Mouse (Mus musculus): ENCODE measurements around the gene Elmo1. TPM values are rescaled to one million over a fixed set of nuclear protein-coding genes. Genes with fewer than 3 reads are reported as not detected.

Elmo1 gene
- polyA plus RNA-seq, 1 experiment from 2014 or later, result 21.4 TPM

DNA sequence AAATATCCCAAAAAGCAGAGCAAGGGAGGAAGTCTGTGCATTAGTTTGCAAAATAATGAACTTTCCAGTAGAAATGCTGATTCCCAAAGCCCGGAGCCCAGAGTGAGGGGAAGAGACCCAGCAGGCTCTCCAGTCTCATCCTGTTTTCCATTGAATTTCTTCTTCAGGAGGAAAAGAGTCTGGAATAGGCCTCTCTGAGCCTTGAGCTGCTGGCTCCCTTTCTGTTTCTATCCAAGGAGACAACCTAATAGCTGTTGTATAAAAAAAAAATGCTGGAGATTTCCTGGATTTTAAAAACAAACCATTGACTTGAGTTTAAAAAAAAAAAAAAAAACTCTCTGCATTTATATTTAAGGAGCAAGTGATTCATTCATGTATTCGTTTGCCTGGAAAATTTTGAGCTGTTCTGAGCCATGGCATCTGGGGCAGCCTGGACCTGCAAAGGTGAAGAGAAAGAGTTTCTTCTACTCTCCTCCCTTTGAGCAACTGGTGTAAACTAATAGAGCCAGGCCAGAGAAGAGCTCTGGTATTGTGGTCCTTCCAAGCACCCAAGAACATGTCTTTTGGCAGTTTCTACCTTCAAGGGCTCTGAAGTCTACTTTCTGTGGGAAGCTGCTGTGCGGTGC is 84.4 kb downstream of the Elmo1 start:
- Histone ChIP-seq H3K27ac (replicated peaks; ENCODE audit: low read depth, low read length) (peak overlapping the region; percentile 61), H3K4me1 (ENCODE audit: control insufficient read depth, insufficient read depth, low read length) (peaks cover 8% of the 10 kb centered on the region; the same call in 1 of the 2 replicates), H3K4me3 (ENCODE audit: low read depth, low read length) (no peak overlapping the region), H3K4me2 (ENCODE audit: low read depth, low read length) (no peak overlapping the region), H3K27me3 (replicated peaks; ENCODE audit: control insufficient read depth, insufficient read depth, low read length) (no peaks in the 10 kb centered on the region), H3K36me3 (ENCODE audit: control insufficient read depth, insufficient read depth, low read length) (no peaks in the 10 kb centered on the region), H3K9ac (ENCODE audit: low read depth, low read length) (no peak overlapping the region), H3K9me3 (ENCODE audit: control insufficient read depth, low read length) (no peaks in the 10 kb centered on the region)
- no peak for DNase-seq (ENCODE audit: low spot score)
- no peak for ATAC-seq (ENCODE audit: low read depth)
- WGBS, result 50% methylated on average over 3 of the region's 3 CpGs

- DNase-seq (ENCODE audit: low spot score), result no peak
- Histone ChIP-seq H3K36me3 (ENCODE audit: control insufficient read depth, insufficient read depth, low read length) (no peaks in the 10 kb centered on the region), H3K9ac (ENCODE audit: low read depth, low read length) (no peak overlapping the region), H3K27me3 (replicated peaks; ENCODE audit: control insufficient read depth, insufficient read depth, low read length) (no peaks in the 10 kb centered on the region), H3K4me2 (ENCODE audit: low read depth, low read length) (no peak overlapping the region), H3K27ac (replicated peaks; ENCODE audit: low read depth, low read length) (no peak overlapping the region), H3K4me1 (ENCODE audit: control insufficient read depth, insufficient read depth, low read length) (peaks cover 21% of the 10 kb centered on the region), H3K4me3 (ENCODE audit: low read depth, low read length) (no peak overlapping the region), H3K9me3 (ENCODE audit: control insufficient read depth, low read length) (no peaks in the 10 kb centered on the region)
- no peak for ATAC-seq (ENCODE audit: low read depth)
- WGBS, result 88% methylated on average over 5 of the region's 5 CpGs
These were observed 90.3 kb downstream of the Elmo1 start for GRCm38 (mm10) chr13:20180738-20181137.

DNA sequence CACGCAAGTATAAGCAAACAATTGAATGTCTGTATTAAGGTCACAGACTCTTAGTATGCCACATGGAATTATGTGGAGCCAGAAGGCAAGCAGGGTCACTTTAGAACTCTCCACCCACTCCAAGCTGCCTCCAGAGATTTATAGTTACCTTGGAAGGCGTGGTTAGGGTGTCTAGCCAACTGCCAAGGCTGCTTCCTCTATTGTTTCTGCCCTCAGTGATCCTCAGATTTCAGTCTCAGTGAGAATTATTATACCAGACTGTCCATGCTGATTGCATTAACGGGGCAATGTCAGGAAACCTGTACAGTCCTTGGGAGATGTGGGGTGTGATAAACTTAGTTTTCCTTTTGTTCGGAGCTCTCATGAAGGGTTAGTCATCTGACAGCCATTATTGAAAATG is 90.9 kb downstream of the Elmo1 start:
- 66% methylated on average over 4 of the region's 4 CpGs for WGBS

GRCm38 (mm10) chr13:20182239-20182825 is 91.9 kb downstream of the Elmo1 start:
- Histone ChIP-seq H3K27ac (replicated peaks; ENCODE audit: low read depth, low read length) (peak overlapping the region; percentile 70), H3K4me1 (ENCODE audit: control insufficient read depth, insufficient read depth, low read length) (peaks cover 21% of the 10 kb centered on the region), H3K4me3 (ENCODE audit: low read depth, low read length) (no peak overlapping the region), H3K4me2 (ENCODE audit: low read depth, low read length) (no peak overlapping the region), H3K9ac (ENCODE audit: low read depth, low read length) (no peak overlapping the region), H3K9me3 (ENCODE audit: control insufficient read depth, low read length) (no peaks in the 10 kb centered on the region), H3K36me3 (ENCODE audit: control insufficient read depth, insufficient read depth, low read length) (no peaks in the 10 kb centered on the region), H3K27me3 (replicated peaks; ENCODE audit: control insufficient read depth, insufficient read depth, low read length) (no peaks in the 10 kb centered on the region)
- ATAC-seq (ENCODE audit: low read depth) (peak; percentile 85), DNase-seq (ENCODE audit: low spot score) (peak; percentile 81)
- 56% methylated on average over 6 of the region's 6 CpGs for WGBS

More for the DNA sequence above, 90.9 kb downstream of the Elmo1 start:
- Histone ChIP-seq H3K9me3 (ENCODE audit: control insufficient read depth, low read length) (no peaks in the 10 kb centered on the region), H3K4me3 (ENCODE audit: low read depth, low read length) (no peak overlapping the region), H3K27ac (replicated peaks; ENCODE audit: low read depth, low read length) (no peak overlapping the region; the same call in 1 of the 2 replicates), H3K27me3 (replicated peaks; ENCODE audit: control insufficient read depth, insufficient read depth, low read length) (no peaks in the 10 kb centered on the region), H3K4me1 (ENCODE audit: control insufficient read depth, insufficient read depth, low read length) (peaks cover 21% of the 10 kb centered on the region), H3K4me2 (ENCODE audit: low read depth, low read length) (no peak overlapping the region), H3K36me3 (ENCODE audit: control insufficient read depth, insufficient read depth, low read length) (no peaks in the 10 kb centered on the region), H3K9ac (ENCODE audit: low read depth, low read length) (no peak overlapping the region)
- ATAC-seq (ENCODE audit: low read depth) (peak; percentile 14; the same call in 1 of the 2 replicates), DNase-seq (ENCODE audit: low spot score) (no peak)

GRCm38 (mm10) chr13:20183512-20184238 is 93.3 kb downstream of the Elmo1 start:
- peak; percentile 48; the same call in 1 of the 2 replicates for ATAC-seq (ENCODE audit: low read depth)
- peaks cover 21% of the 10 kb centered on the region for H3K4me1 ChIP-seq (ENCODE audit: control insufficient read depth, insufficient read depth, low read length)
- WGBS, result 11% methylated on average over 9 of the region's 9 CpGs
- H3K4me2 ChIP-seq (ENCODE audit: low read depth, low read length), result no peak overlapping the region
- peak overlapping the region; percentile 70; the same call in 1 of the 2 replicates for H3K27ac ChIP-seq (replicated peaks; ENCODE audit: low read depth, low read length)
- no peaks in the 10 kb centered on the region for H3K36me3 ChIP-seq (ENCODE audit: control insufficient read depth, insufficient read depth, low read length)
- no peaks in the 10 kb centered on the region for H3K27me3 ChIP-seq (replicated peaks; ENCODE audit: control insufficient read depth, insufficient read depth, low read length)
- no peak overlapping the region for H3K9ac ChIP-seq (ENCODE audit: low read depth, low read length)
- H3K4me3 ChIP-seq (ENCODE audit: low read depth, low read length), result no peak overlapping the region
- peak; percentile 57 for DNase-seq (ENCODE audit: low spot score)
- no peaks in the 10 kb centered on the region for H3K9me3 ChIP-seq (ENCODE audit: control insufficient read depth, low read length)

- H3K27me3 ChIP-seq (replicated peaks; ENCODE audit: control insufficient read depth, insufficient read depth, low read length), result no peaks in the 10 kb centered on the region
- no peak overlapping the region for H3K4me3 ChIP-seq (ENCODE audit: low read depth, low read length)
- DNase-seq (ENCODE audit: low spot score), result no peak
- H3K9me3 ChIP-seq (ENCODE audit: control insufficient read depth, low read length), result no peaks in the 10 kb centered on the region
- no peaks in the 10 kb centered on the region for H3K36me3 ChIP-seq (ENCODE audit: control insufficient read depth, insufficient read depth, low read length)
- ATAC-seq (ENCODE audit: low read depth), result no peak
- WGBS, result 76% methylated on average over 13 of the region's 13 CpGs
- H3K27ac ChIP-seq (replicated peaks; ENCODE audit: low read depth, low read length), result peak overlapping the region; percentile 54
- H3K4me1 ChIP-seq (ENCODE audit: control insufficient read depth, insufficient read depth, low read length), result peaks cover 21% of the 10 kb centered on the region
- no peak overlapping the region for H3K4me2 ChIP-seq (ENCODE audit: low read depth, low read length)
- H3K9ac ChIP-seq (ENCODE audit: low read depth, low read length), result no peak overlapping the region
These were observed 94.0 kb downstream of the Elmo1 start for GRCm38 (mm10) chr13:20184239-20185033.

- H3K4me3 ChIP-seq (ENCODE audit: low read depth, low read length), result no peak overlapping the region
- no peaks in the 10 kb centered on the region for H3K9me3 ChIP-seq (ENCODE audit: control insufficient read depth, low read length)
- no peaks in the 10 kb centered on the region for H3K27me3 ChIP-seq (replicated peaks; ENCODE audit: control insufficient read depth, insufficient read depth, low read length)
- DNase-seq (ENCODE audit: low spot score), result no peak
- ATAC-seq (ENCODE audit: low read depth), result no peak
- WGBS, result 89% methylated on average over 20 of the region's 20 CpGs
- 0 out of 2 replicates have a peak overlapping the region, but pooled peaks have one; percentile 3 for H3K4me2 ChIP-seq (ENCODE audit: low read depth, low read length)
- H3K36me3 ChIP-seq (ENCODE audit: control insufficient read depth, insufficient read depth, low read length), result no peaks in the 10 kb centered on the region
- peaks cover 21% of the 10 kb centered on the region for H3K4me1 ChIP-seq (ENCODE audit: control insufficient read depth, insufficient read depth, low read length)
- H3K9ac ChIP-seq (ENCODE audit: low read depth, low read length), result no peak overlapping the region
- peak overlapping the region; percentile 36; the same call in 1 of the 2 replicates for H3K27ac ChIP-seq (replicated peaks; ENCODE audit: low read depth, low read length)
These were observed 94.8 kb downstream of the Elmo1 start for GRCm38 (mm10) chr13:20185034-20185846.

DNA sequence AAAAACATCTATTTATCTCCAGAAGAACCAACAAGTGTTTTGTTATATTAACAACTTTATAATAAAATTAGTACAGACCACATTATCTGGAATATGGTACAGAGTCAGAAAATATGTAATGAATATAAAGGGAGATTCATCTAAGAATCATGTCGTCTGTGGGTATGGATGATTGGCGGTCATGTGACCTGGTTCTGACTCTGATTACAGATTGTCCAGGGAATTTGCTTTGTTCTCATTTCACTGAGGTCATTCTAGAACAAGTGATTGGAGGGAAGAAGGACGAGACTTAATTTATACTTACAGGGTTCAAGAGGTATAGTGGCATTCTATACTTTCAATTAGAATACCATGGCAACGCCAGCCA is 95.4 kb downstream of the Elmo1 start:
- H3K4me2 ChIP-seq (ENCODE audit: low read depth, low read length), result no peak overlapping the region
- no peak overlapping the region for H3K4me3 ChIP-seq (ENCODE audit: low read depth, low read length)
- H3K9ac ChIP-seq (ENCODE audit: low read depth, low read length), result no peak overlapping the region
- no peak for DNase-seq (ENCODE audit: low spot score)
- H3K27me3 ChIP-seq (replicated peaks; ENCODE audit: control insufficient read depth, insufficient read depth, low read length), result no peaks in the 10 kb centered on the region
- H3K27ac ChIP-seq (replicated peaks; ENCODE audit: low read depth, low read length), result no peak overlapping the region
- no peak for ATAC-seq (ENCODE audit: low read depth)
- no peaks in the 10 kb centered on the region for H3K36me3 ChIP-seq (ENCODE audit: control insufficient read depth, insufficient read depth, low read length)
- H3K9me3 ChIP-seq (ENCODE audit: control insufficient read depth, low read length), result no peaks in the 10 kb centered on the region
- peaks cover 21% of the 10 kb centered on the region for H3K4me1 ChIP-seq (ENCODE audit: control insufficient read depth, insufficient read depth, low read length)
- WGBS, result 82% methylated on average over 4 of the region's 4 CpGs

Data from embryonic facial prominence, embryonic 14.5 days (tissue).